Mouse (Mus musculus) heart, postnatal 0 days (tissue): ENCODE results near the gene Acer2.

Experiments
- CTCF ChIP-seq: IDR thresholded peaks from 2 replicates; pipeline ENCODE4 v1.5.1; 2016; ENCODE audit warnings: antibody characterized with exemption, control low read depth, low read depth
- EP300 ChIP-seq: IDR thresholded peaks from 2 replicates; pipeline ENCODE4 v1.6.1; 2016; ENCODE audit warnings: antibody characterized with exemption, low read depth

- no peak for TF ChIP-seq CTCF
- TF ChIP-seq EP300: no peak
Measured at GRCm38 (mm10) chr4:86851331-86851730, 22.9 kb upstream of the Acer2 start.
